Mouse (Mus musculus): ENCODE data around the gene Sdhc. TPM values are rescaled to one million over a fixed set of nuclear protein-coding genes. Genes with fewer than 3 reads are reported as not detected.

Gene Sdhc
- total RNA-seq, 2 experiments from 2014 or later = 199 to 205 TPM

DNA sequence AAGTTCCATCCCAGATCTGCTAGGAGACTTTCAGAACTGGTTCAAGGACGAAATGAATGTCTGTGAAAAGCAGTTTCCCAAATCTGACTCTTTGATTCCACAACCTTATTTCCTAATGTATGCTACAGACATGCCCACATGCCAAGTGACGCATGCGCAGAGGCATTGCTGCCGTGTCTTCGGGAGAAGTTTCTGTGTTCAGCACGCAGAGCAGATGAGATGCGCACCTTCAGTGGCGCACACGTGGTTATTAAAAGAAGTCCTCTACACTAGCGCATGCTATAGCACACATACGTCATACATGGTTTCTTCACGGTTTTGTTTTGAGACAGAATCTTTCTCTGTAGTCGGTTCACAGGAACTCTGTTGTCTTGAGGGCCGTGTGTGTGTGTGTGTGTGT lies 31.0 kb downstream of the Sdhc start:
- intact Hi-C loops (cut with DNase I) = no loop called here
- DNase-seq (ENCODE audit: low spot score in 2 of 2) = no peak

DNA sequence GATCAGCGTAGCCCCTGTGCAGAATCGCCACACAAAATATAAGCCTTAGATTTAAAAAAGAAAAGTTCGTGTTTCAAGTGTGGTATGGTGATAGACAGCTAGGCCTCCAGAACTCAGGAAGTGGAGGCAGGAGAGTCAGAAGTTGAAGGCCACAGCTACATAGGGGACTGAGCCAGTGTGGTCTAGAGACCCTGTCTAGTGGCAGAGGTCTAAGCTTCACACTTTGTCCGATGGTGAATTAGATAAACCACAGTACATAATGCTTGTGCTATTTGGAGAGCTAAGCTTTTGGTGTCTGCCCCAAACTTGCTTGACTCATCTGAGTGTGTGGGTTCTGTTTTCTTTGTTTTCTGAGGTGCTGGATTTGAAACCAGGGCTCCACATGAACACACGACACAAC lies 31.4 kb downstream of the Sdhc start:
- DNase-seq (ENCODE audit: low spot score in 2 of 2) = no peak
- intact Hi-C loops (cut with DNase I) = loop anchor here (1.0 kb wide), 1 partner anchor 102 kb away; no protein-coding TSS in a partner anchor

DNA sequence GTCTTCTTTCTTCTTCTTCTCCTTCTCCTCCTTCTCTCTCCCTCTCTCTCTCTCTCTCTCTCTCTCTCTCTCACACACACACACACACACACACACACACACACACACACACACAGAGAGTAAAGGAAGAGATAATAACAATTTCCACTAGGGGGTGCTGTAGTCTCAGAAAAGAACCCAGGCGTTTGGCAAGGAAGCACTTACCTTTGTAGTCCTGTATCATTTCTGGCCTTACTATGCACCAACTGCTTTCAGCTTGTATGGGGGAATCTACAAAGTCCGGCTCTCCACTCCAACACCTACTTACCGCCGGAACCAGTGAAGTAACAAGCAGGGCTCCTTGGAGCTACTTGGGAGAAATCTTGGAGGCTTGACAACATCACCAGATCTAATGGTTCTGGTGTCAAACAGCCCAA lies 32.1 kb downstream of the Sdhc start:
- intact Hi-C loops (cut with DNase I) = loop anchor here (1.0 kb wide), 1 partner anchor 103 kb away; no protein-coding TSS in a partner anchor
- DNase-seq (ENCODE audit: low spot score in 2 of 2) = peak; percentile 72 to 87

DNA sequence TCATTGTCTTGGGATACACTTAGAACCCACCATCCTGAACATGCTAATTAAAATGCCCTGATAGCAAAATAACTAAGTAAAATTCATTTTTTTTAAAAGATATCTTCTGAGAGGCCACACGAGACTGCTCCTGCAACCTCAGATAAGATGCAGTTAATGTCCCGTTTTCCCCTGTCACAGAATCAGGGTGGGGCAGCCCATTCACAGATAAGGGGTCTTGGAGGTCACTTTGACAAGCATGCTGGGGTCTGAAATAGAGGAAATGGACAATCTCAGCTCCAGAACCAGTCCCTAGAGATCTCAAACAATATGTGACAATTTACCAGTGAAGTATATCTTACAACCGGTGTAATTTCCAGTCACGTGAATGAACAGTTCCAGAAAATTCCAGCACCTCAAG lies 34.1 kb downstream of the Sdhc start:
- no peak for DNase-seq (ENCODE audit: low spot score in 2 of 2)
- intact Hi-C loops (cut with DNase I) = no loop called here

DNA sequence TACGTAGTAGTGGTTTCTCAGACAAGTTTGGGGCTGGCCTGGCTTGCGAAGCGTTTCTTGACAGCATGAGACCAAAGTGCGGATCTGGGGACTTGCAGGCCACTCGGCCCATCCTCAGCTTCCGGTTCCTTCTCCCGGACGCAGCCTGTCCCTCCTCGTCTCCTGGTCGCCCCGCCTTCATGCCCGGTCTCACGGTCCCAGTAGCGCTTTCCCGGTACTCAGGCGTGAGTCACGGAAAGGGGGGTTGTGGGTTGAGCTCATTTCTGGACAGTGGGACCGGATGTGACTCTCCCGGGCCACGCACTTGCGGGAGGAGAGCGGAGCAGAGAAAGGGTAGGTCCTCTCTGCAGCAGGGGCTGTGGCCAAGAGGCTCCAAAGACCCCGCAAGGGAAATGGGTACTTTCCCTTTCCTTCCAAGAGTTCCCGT lies 36.5 kb downstream of the Sdhc start, which contains the start of gene Cfap126:
TSS of gene Cfap126 (plus strand) at position 46 of the 427 bp plus-strand sequence.
- intact Hi-C loops (cut with DNase I) = loop anchor here (5.0 kb wide), 2 partner anchors 143 to 248 kb away; partner anchors contain the start of gene Klhdc9
- DNase-seq (ENCODE audit: low spot score in 2 of 2) = peak; percentile 30 to 56

DNA sequence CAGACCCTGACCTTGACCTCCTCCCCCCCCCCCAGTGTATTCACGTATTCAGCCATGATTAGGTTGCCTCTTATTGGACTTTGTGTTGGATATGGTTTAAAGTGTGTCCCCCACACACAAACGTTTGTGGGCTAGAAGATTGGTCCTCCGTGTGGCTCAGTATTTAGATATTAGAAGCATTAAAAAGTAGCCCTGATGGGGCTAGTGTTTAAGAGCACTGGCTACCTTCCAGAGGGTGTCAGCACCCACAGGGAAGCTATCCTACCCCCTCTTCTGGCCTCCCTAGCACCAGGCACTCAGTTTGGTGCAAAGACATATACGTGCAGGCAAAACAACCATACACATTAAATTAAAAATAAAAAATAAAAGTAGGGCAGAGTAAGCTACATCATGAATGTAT lies 37.4 kb downstream of the Sdhc start:
- DNase-seq (ENCODE audit: low spot score in 2 of 2) = no peak
- intact Hi-C loops (cut with DNase I) = loop anchor here (5.0 kb wide), 2 partner anchors 144 to 249 kb away; partner anchors contain the start of gene Klhdc9

DNA sequence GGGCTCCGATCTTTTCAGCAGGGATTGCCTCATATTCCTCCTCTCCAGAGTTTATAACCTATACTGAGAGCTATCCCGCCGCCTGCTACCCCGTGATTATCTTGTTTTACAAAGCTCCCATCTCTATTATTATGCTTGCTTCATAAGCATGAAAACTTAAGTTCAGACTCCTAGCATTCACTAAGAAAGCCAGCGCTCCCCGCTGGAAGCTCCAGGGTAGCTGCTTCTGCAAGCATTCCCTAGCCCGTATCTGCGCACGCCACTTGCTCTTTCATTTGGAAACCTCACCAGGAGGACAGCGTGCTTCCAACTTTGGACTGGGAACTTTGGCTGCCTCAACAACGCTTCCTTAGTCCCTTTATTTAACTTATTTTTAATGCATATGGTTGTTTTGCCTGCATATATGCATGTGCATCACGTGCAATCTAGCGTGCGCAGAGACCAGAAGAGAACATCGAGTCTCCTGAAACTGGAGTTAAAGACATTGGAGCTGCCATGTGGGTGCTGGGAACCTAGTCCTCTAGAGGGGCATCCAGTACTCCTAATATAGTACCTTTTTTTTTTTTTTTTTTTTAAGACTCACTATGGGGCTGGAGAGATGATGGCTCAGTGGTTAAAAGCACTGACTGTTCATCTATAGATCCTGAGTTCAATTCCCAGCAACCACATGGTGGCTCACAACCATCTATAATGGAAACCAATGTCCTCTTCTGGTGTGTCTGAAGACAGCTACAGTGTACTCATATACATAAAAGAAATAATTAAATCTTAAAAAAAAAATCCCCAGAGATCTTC lies 38.4 kb downstream of the Sdhc start:
- intact Hi-C loops (cut with DNase I) = loop anchor here (2.0 to 5.0 kb wide), 4 partner anchors 73 to 250 kb away; partner anchors contain the start of gene Klhdc9
- DNase-seq (ENCODE audit: low spot score in 2 of 2) = peak; percentile 42 to 54

DNA sequence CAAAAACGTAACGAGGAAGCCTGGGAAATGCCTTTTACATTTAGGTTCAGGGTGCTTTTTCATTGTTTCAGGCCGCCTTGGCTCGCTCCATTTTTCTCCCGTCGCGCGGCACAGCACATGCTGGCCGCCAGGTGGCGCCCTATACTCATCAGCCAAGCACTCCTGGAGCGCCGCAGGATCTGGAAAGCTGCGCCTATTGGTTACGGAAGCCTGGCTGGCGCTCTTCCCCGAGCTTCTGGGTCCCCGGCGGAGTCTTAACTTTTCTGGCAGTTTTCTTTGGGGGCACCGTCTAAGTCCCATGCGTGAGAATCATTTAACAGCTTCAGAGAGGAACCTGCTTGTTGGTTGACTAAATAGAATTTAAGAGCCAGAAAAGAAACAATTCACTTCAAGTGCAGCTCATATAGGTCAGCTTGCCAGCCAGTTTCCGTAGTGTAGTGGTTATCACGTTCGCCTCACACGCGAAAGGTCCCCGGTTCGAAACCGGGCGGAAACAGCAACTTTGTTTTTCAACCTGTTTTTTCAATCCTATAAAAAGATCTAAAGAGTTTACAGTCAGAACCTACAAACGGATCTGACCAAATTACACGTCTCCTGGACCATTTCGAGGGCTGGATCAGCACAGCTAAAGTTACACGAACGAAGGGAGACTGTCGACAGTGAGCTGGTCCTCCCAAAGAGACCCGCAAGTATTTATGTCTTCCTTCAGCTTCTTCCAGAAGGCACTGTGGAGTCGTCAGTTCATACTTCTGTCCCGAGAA lies 39.2 kb downstream of the Sdhc start:
- intact Hi-C loops (cut with DNase I) = loop anchor here (2.0 to 5.0 kb wide), 4 partner anchors 72 to 251 kb away; partner anchors contain the start of gene Klhdc9
- DNase-seq (ENCODE audit: low spot score in 2 of 2) = peak; percentile 97 to 98

DNA sequence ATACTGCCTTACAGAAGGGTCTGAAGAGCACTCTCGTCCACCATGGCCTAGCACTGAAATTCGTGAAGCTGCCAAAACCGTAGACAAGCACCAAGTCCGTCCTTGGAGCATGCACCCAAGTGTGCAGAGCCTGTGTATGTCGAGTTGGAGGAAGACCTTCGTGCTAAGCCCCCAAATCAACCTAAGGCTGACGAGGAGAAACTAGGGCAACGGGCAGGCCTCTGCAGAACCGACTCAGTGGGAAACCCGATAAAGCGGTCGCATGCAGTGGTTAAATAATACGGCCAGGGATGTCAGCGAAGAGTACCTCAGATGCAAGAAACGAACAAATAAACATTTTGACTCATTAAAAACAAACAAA lies 39.8 kb downstream of the Sdhc start:
- no peak for DNase-seq (ENCODE audit: low spot score in 2 of 2)
- intact Hi-C loops (cut with DNase I) = loop anchor here (2.0 to 5.0 kb wide), 4 partner anchors 72 to 252 kb away; partner anchors contain the start of gene Klhdc9

DNA sequence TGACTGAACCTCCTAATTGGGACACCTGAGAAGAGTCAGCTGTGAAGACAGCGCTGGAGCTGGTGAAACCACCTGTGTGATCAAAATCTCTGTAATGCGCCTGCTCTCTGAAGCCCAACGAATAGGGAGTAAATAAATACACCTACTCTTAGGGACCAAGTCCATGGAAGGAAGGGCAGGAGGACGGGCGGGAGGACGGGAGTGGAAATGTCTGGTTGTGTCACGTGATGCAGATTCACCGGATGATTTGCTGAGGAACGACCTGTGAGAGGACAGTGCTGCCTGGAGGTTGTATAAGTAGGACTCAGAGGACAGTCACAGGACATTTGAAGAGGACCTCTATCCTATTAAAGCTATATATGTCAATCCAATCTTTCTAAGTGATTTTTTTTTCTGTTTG lies 40.8 kb downstream of the Sdhc start:
- intact Hi-C loops (cut with DNase I) = loop anchor here (2.0 to 5.0 kb wide), 4 partner anchors 71 to 253 kb away; partner anchors contain the start of gene Klhdc9
- no peak for DNase-seq (ENCODE audit: low spot score in 2 of 2)

DNA sequence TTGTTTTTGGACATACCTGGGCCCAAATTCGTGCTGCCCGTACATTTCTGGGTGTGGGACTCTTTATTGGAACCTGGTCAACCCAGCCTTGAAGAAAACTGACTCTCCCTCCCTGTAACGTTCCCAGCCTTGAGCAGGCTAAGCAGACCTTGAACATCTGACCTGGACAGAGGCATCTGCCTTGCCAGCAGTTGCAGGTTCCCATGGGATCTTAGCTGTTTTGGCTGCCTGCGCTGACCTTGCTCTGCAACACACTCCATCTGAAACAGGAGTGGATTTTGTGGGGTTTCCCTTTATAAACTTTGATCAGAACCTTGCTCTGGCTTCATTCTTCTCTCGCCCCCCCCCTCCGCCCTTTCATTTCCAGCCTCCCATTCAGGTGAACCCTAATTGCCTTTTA lies 45.2 kb downstream of the Sdhc start:
- no peak for DNase-seq (ENCODE audit: low spot score in 2 of 2)
- intact Hi-C loops (cut with DNase I) = no loop called here

DNA sequence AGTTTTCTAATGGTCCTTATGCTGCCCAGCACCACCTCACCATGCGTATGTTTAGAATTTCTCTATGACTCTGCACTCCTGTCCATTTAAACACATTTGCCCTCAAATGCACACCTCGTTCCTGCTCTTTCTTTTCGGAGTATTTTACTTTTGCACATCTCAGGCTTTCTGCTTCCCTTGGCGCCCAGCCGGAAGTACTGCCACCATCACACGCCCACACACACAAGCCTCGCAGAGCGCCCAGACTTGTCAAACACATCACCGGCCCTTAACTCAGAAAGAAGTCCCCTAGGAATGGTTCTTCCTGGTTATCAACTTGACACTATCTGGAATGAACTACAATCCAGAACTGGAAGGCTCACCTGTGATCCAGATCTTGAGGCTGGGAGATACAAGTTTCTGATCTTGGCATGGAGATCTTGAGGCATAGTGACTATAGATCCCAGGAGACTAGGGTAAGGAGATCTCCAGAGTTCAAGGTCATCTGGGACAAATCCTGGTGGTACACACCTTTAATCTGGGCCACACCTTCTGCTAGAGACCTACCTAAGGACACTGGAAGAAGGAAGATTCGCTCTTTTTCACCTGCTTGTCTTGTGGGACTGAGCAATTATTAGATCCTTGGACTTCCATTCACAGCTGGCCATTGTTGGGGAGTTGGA lies 47.1 kb downstream of the Sdhc start:
- DNase-seq (ENCODE audit: low spot score in 2 of 2) = no peak
- intact Hi-C loops (cut with DNase I) = loop anchor here (2.0 to 5.0 kb wide), 2 partner anchors 69 to 206 kb away; no protein-coding TSS in a partner anchor

DNA sequence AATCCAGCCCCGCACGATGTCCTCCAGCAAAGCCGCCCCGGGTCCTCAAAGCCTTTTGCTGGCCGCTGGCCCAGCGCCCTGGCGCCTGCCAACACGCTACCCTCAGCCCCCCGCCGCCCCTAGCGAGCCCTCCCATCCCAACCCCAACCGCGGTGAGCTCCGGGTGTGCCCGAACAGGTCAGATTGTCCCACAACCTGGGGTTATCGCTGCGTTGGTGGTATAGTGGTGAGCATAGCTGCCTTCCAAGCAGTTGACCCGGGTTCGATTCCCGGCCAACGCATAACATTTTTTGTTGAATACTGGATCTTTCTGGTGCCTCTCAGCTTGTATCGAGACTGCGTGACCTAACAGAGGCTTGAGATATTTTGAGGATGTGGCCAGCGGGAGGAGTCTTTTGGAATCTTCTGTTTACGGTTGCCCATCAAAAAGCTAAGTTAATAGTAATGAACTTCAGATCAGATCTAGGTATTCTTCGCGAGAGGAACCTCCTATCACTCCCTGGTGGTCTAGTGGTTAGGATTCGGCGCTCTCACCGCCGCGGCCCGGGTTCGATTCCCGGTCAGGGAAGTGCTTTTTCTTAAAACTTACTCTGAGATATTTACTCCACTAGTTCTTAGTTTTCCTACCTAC lies 47.7 kb downstream of the Sdhc start:
- intact Hi-C loops (cut with DNase I) = loop anchor here (2.0 to 5.0 kb wide), 2 partner anchors 68 to 205 kb away; no protein-coding TSS in a partner anchor
- peak; percentile 89 to 93 for DNase-seq (ENCODE audit: low spot score in 2 of 2)

DNA sequence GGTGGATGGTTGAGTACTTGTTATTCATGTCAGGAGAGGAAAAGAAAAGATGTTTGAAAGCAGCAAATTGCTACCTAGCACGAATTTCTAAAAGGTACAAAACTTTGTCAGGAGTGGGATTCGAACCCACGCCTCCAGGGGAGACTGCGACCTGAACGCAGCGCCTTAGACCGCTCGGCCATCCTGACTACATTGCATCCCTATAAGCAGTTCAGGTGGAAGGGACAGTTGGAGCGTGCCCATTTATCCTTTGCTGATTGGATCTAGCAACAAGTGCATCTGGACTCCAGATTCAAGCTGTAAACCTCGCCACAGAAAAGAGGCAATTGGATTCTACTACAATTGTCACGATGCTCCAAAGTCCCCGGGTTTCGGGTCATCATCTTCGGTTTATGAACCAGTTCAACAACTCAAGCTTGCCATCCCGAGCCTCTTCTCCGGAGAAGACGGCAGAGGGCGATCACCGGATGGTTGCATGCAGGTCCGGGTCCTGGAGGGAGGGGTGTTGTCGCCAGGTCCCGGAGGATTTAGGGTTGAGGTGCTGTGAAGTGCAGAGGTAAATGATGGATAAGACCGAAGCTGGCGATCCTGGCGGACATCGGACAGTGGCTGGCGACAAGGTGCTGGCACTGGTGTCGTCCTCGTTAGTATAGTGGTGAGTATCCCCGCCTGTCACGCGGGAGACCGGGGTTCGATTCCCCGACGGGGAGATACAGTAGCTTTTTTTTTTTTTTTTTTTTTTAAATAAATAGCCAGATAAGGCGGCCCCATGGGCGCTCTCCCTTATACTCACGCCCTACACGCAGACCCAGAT lies 48.5 kb downstream of the Sdhc start:
- intact Hi-C loops (cut with DNase I) = loop anchor here (2.0 to 5.0 kb wide), 2 partner anchors 67 to 205 kb away; no protein-coding TSS in a partner anchor
- peak; percentile 90 to 94 for DNase-seq (ENCODE audit: low spot score in 2 of 2)

DNA sequence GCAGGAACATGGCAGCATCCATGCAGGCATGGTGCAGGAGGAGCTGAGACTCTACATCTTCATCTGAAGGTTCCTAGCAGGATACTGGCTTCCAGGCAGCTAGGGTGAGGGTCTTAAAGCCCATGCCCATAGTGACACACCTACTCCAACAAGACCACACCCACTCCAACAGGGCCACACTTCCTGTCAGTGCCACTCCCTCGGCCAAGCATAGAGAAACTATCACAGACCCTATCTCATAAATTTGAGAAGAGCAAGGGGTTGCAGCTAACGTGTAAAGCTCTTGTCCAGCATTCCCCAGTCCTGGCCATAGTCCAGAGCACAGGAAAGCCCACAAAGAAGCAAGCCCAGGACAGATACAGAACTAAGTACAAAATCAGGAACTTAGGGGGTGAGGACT lies 49.4 kb downstream of the Sdhc start:
- no peak for DNase-seq (ENCODE audit: low spot score in 2 of 2)
- intact Hi-C loops (cut with DNase I) = loop anchor here (5.0 kb wide), 1 partner anchor 204 kb away; no protein-coding TSS in a partner anchor

DNA sequence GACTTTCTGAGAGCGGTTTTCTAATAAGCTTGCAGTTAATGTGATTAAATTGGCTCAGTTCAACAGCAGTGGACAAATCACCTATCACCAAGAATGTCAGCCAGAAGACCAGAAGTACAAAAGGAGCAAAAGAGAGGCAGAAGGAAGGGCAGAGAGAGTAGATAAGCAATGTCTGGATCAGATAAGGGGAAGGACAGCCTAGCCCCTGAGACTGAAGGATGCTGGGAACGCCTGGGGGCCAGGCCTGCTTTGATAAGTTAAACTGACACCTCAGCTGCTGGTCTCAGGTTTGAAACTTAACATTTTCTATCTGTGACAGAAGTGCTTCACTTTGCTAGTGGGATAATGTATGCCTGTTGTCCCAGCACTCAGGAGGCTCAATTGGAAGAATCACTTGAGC lies 52.8 kb downstream of the Sdhc start:
- intact Hi-C loops (cut with DNase I) = no loop called here
- no peak for DNase-seq (ENCODE audit: low spot score in 2 of 2)

DNA sequence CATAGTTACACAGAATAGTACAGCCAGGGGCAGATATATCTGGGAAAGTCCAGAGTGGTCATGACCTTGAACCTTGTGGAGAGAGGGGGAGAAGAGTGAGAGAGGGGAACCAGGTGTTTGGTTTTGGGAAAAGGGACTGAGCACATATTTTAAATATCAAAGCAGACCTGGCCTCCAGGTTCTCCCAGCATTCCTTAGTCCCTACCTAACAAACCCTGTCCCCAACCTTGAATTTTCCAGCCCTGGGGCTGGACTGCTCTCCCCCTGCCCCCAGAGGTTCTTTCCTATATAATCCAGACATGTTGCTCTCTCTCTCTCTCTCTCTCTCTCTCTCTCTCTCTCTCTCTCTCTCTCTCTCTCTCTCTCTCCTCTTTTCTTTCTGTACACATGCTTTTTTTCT lies 53.3 kb downstream of the Sdhc start:
- no peak for DNase-seq (ENCODE audit: low spot score in 2 of 2)
- intact Hi-C loops (cut with DNase I) = no loop called here
